Mouse (Mus musculus): ENCODE data around the gene Cers6. TPM values are rescaled to one million over a fixed set of nuclear protein-coding genes. Genes with fewer than 3 reads are reported as not detected.

Gene Cers6
- polyA plus RNA-seq, 1 experiment from 2014 or later, result 8.4 TPM

DNA sequence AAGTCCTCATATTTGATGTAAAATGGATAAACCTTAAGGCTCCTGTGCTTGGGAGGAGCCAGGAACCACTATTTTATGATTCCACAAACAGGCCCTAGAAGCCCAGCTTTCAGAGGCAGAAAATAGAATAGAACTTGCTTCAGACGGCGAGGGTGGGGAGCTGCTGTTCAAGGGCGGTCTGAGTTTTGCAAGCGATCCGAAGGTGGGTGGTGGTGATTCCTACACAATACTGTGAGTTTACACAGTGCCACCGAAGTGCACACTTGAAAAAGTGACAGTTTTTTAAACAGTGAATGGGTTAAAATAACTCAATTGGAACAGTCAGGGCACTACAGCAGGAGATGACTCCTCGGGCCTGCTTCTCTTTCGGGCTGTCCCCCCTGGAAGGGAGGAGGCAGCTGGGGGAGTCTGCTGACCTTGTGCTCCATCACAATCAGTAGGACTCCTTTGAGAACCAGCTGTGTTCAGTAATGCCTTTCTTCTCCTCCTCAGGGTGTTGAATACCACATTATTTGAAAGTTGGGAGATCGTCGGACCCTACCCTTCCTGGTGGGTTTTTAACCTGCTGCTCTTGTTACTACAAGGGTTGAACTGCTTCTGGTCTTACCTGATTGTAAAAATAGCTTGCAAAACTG, 243.4 kb downstream of the Cers6 start:
- no peak overlapping the region for H3K4me2 ChIP-seq
- WGBS (ENCODE audit: insufficient replicate concordance), result 71% methylated on average over 10 of the region's 10 CpGs
- no peaks in the 10 kb centered on the region for H3K36me3 ChIP-seq (replicated peaks)
- no peaks in the 10 kb centered on the region for H3K27me3 ChIP-seq
- no peaks in the 10 kb centered on the region for H3K9me3 ChIP-seq (replicated peaks)
- no peak overlapping the region for H3K4me3 ChIP-seq (replicated peaks)
- ATAC-seq (ENCODE audit: insufficient read depth), result no peak
- no peak overlapping the region for H3K27ac ChIP-seq (replicated peaks)
- H3K4me1 ChIP-seq (replicated peaks), result no peaks in the 10 kb centered on the region
- no peak overlapping the region for H3K9ac ChIP-seq

DNA sequence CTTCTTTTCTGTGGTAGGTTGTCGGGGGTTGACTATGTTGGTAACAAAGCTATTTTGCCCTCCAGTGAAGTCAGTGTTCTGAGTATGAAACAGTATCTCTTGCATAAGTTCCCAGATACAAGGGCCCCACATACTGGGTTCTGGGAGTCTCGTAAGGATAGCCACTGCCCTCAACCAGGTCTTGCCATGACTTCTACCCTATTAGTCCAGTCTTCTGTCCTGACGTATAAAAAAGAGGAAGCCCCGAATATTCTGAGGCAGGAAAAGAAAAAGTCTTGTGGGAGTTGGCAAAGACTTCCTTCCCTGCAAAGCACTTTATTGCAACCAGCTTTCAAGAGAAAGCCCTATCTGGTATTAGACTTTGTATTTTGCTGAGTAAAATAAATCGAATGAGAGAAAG, 248.0 kb downstream of the Cers6 start:
- H3K27ac ChIP-seq (replicated peaks), result no peak overlapping the region
- WGBS (ENCODE audit: insufficient replicate concordance), result 25% methylated on average over 5 of the region's 5 CpGs

DNA sequence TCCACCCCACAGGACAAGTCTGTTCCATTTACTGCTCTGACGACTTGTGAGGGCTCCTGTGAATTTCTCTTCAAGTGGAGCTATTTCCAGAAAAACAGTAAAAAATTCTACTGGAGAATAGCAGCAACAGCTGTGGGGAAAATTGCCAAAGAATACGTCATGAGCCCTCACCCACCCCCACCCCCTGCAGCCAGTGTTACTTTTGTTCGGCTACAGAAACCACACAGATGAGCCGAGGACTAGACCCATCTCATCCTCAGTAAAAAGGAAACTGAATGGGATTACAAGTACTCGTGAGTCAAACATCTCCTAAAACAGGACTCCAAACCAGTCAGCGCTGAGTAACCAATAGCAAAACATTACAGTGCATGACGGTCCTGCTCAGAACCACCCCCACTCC, 248.5 kb downstream of the Cers6 start:
- WGBS (ENCODE audit: insufficient replicate concordance), result 38% methylated on average over 7 of the region's 7 CpGs
- H3K4me3 ChIP-seq (replicated peaks), result no peak overlapping the region
- H3K9me3 ChIP-seq (replicated peaks), result no peaks in the 10 kb centered on the region
- no peak overlapping the region for H3K27ac ChIP-seq (replicated peaks)
- no peaks in the 10 kb centered on the region for H3K4me1 ChIP-seq (replicated peaks)
- no peak for ATAC-seq (ENCODE audit: insufficient read depth)
- no peak overlapping the region for H3K9ac ChIP-seq
- H3K36me3 ChIP-seq (replicated peaks), result no peaks in the 10 kb centered on the region
- H3K27me3 ChIP-seq, result no peaks in the 10 kb centered on the region
- H3K4me2 ChIP-seq, result no peak overlapping the region

More for the DNA sequence above, 248.0 kb downstream of the Cers6 start:
- no peak overlapping the region for H3K9ac ChIP-seq
- H3K9me3 ChIP-seq (replicated peaks), result no peaks in the 10 kb centered on the region
- no peaks in the 10 kb centered on the region for H3K36me3 ChIP-seq (replicated peaks)
- no peaks in the 10 kb centered on the region for H3K27me3 ChIP-seq
- H3K4me3 ChIP-seq (replicated peaks), result no peak overlapping the region
- no peak for ATAC-seq (ENCODE audit: insufficient read depth)
- no peaks in the 10 kb centered on the region for H3K4me1 ChIP-seq (replicated peaks)
- no peak overlapping the region for H3K4me2 ChIP-seq

DNA sequence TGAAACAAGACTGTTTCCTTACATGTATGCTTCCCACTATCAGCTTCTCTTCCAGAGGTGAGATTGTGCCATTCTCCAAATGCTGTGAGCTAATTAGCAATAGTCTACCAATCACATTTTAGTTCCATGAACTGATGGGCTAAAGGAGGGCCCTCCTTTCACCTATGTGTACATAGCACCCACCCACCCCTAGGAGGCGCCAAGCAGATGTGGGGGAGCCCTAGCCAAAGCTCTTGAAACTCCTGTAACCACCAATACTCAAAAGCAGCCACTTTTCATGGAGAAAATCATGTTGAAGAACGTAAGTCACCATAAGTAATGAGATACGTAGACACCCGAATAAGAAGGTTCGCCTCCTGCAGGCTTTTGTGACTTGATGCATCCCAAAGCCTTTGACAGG, 251.4 kb downstream of the Cers6 start:
- no peaks in the 10 kb centered on the region for H3K4me1 ChIP-seq (replicated peaks)
- H3K27me3 ChIP-seq, result no peaks in the 10 kb centered on the region
- no peak overlapping the region for H3K27ac ChIP-seq (replicated peaks)
- WGBS (ENCODE audit: insufficient replicate concordance), result 76% methylated on average over 5 of the region's 5 CpGs
- no peak overlapping the region for H3K9ac ChIP-seq
- no peaks in the 10 kb centered on the region for H3K9me3 ChIP-seq (replicated peaks)
- H3K4me3 ChIP-seq (replicated peaks), result no peak overlapping the region
- H3K4me2 ChIP-seq, result no peak overlapping the region
- no peak for ATAC-seq (ENCODE audit: insufficient read depth)
- 0 out of 2 replicates have a peak, but pooled peaks cover 7% of the 10 kb centered on the region for H3K36me3 ChIP-seq (replicated peaks)

DNA sequence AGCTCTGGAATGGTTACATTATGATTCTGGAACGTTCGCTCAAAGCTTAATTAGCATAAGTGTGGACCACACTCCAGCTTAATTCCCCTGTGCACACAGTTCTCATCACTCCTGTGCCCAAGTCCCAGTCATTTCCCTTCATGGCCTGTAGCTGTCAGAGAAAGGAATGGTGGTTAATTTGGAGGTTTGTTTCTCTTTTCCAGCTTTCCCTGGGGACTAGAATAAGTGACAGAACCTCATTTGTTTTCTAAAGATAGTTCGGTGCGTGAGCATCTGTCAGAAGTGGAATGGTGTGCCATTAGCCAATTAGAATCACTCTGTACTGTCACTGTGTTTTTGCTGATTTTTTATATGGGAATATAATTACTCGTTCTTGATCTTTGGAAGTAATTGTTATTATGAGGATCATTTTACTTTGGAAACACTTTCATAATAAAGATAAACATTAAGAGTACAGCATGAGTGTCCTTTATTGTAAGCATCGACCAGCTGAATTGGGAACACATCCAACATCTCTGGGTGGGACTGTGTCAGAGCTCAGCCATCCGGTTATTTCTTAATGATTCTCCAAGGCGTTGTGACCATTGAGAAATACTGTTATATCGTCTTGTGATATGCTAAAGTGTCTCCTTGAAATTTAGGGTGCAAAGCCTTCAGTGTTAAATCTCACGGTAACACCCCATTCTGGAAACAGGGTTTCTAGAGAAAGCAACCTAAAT, 252.7 kb downstream of the Cers6 start:
- H3K27me3 ChIP-seq, result no peaks in the 10 kb centered on the region
- no peaks in the 10 kb centered on the region for H3K9me3 ChIP-seq (replicated peaks)
- 0 out of 2 replicates have a peak, but pooled peaks cover 7% of the 10 kb centered on the region for H3K36me3 ChIP-seq (replicated peaks)
- H3K9ac ChIP-seq, result no peak overlapping the region
- 68% methylated on average over 10 of the region's 10 CpGs for WGBS (ENCODE audit: insufficient replicate concordance)
- no peak overlapping the region for H3K4me2 ChIP-seq
- H3K4me1 ChIP-seq (replicated peaks), result no peaks in the 10 kb centered on the region
- no peak overlapping the region for H3K27ac ChIP-seq (replicated peaks)
- no peak overlapping the region for H3K4me3 ChIP-seq (replicated peaks)
- no peak for ATAC-seq (ENCODE audit: insufficient read depth)

DNA sequence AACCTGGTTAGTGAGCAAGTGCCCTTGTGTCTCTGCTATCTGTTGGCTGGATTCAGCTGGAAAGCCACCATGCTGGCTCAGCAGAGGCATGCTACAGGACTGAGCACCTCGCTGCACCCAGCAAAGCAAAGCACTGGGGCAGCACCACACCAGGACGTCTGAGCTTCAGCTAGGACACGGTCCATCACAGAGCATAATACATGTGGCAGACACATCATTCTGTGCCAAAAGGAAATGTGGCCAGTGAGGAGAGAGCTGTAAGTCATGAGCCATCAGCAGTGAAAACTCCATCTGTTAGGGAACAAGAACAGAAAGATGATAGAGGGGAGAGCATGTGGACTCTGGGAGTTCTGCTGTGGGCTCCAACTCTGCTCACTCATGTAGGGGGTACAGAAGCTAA, 254.7 kb downstream of the Cers6 start:
- Histone ChIP-seq H3K27me3 (no peaks in the 10 kb centered on the region), H3K9me3 (replicated peaks) (no peaks in the 10 kb centered on the region), H3K9ac (no peak overlapping the region), H3K4me1 (replicated peaks) (no peaks in the 10 kb centered on the region), H3K27ac (replicated peaks) (no peak overlapping the region), H3K4me2 (no peak overlapping the region), H3K4me3 (replicated peaks) (no peak overlapping the region), H3K36me3 (replicated peaks) (0 out of 2 replicates have a peak, but pooled peaks cover 7% of the 10 kb centered on the region)
- WGBS (ENCODE audit: insufficient replicate concordance), result 68% methylated on average over 3 of the region's 3 CpGs
- no peak for ATAC-seq (ENCODE audit: insufficient read depth)

DNA sequence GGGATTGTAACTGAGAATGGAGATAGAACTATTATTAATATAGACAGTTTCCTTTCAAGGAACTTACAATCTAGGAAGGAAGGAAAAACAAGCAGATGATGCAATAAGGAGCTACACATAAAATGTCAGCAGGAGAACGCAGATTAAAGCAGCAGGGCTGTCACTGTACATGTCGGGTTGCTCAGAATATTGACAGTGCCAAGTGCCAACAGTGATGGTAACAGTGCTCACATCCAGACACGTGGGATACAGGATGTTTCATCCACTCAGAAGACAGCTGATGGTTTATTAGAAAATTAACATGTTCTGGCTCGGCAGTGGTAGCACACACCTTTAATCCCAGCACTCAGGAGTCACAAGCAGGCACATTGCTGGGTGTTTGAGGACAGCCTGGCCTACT, 255.5 kb downstream of the Cers6 start:
- Histone ChIP-seq H3K27ac (replicated peaks) (no peak overlapping the region), H3K4me3 (replicated peaks) (no peak overlapping the region), H3K27me3 (no peaks in the 10 kb centered on the region), H3K9me3 (replicated peaks) (no peaks in the 10 kb centered on the region), H3K4me1 (replicated peaks) (no peaks in the 10 kb centered on the region), H3K4me2 (no peak overlapping the region), H3K36me3 (replicated peaks) (0 out of 2 replicates have a peak, but pooled peaks cover 7% of the 10 kb centered on the region), H3K9ac (no peak overlapping the region)
- 58% methylated on average over 4 of the region's 4 CpGs for WGBS (ENCODE audit: insufficient replicate concordance)
- ATAC-seq (ENCODE audit: insufficient read depth), result no peak

DNA sequence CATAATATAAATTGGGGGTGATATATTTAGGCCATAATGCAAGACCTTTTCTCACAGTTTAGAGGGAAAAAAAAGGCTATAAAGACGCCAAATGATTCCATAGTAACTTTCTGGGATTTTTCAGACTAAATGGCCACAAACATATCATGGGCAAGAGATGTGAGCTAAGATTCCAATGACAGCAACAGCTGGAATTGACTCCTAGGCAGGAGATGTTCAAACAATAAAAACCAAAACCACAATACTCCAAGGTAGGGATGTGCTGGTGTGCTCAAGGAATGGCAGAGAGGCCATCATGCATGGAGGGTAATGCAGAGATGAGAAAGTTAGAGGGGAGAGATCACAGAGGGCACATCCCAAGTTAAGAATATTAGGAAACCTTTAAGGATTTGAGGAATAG, 257.8 kb downstream of the Cers6 start:
- Histone ChIP-seq H3K27ac (replicated peaks) (no peak overlapping the region), H3K27me3 (no peaks in the 10 kb centered on the region)
- 51% methylated on average over 1 of the region's 1 CpGs for WGBS (ENCODE audit: insufficient replicate concordance)

DNA sequence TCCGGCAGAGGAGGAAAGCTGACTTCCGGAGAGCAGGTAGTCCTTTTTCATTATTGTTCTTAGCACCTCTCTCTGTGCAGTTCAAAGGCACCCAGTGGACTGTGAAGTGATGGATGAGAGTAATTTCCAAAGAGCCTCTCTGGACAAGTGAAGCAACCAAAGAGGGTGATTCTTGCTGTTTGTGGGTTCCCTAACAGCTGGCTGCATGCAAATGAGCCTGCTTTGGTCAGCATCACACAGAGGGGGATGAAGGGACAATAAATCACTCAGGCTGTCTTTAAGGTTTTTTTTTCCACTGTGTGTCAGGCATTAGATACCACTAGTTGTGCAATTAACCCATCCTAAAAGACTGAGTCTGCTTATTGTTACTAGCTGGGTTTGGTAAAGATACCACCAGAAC, 258.5 kb downstream of the Cers6 start:
- H3K27me3 ChIP-seq, result no peaks in the 10 kb centered on the region
- no peaks in the 10 kb centered on the region for H3K9me3 ChIP-seq (replicated peaks)
- H3K27ac ChIP-seq (replicated peaks), result no peak overlapping the region
- H3K4me3 ChIP-seq (replicated peaks), result no peak overlapping the region
- WGBS (ENCODE audit: insufficient replicate concordance), result 61% methylated on average over 2 of the region's 2 CpGs
- no peak overlapping the region for H3K4me2 ChIP-seq
- 0 out of 2 replicates have a peak, but pooled peaks cover 7% of the 10 kb centered on the region for H3K36me3 ChIP-seq (replicated peaks)
- H3K4me1 ChIP-seq (replicated peaks), result no peaks in the 10 kb centered on the region
- no peak overlapping the region for H3K9ac ChIP-seq
- no peak for ATAC-seq (ENCODE audit: insufficient read depth)

More for the DNA sequence above, 257.8 kb downstream of the Cers6 start:
- Histone ChIP-seq H3K9me3 (replicated peaks) (no peaks in the 10 kb centered on the region), H3K4me2 (no peak overlapping the region), H3K36me3 (replicated peaks) (0 out of 2 replicates have a peak, but pooled peaks cover 7% of the 10 kb centered on the region), H3K9ac (no peak overlapping the region), H3K4me1 (replicated peaks) (no peaks in the 10 kb centered on the region), H3K4me3 (replicated peaks) (no peak overlapping the region)
- ATAC-seq (ENCODE audit: insufficient read depth), result no peak

DNA sequence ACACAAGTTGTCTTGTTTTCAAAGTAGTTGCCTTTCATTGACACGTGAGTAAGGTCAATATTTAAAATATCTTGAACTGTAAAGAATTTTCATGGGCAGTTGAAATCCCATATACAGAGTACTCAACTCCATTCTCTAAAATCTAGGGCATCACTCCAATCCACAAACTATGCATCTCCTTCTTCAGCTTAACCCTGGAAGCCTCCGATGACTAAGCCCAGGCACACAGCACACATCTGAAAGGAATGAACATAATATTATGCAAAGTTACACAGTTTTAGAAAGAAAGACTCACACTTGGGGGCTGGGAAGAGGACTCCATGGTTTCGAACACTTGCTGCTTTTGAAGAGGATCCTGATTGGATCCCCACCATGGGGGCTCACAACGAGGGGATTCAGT, 260.4 kb downstream of the Cers6 start:
- Histone ChIP-seq H3K27me3 (no peaks in the 10 kb centered on the region), H3K4me1 (replicated peaks) (no peaks in the 10 kb centered on the region), H3K9me3 (replicated peaks) (no peaks in the 10 kb centered on the region), H3K36me3 (replicated peaks) (no peaks in the 10 kb centered on the region), H3K27ac (replicated peaks) (no peak overlapping the region), H3K9ac (no peak overlapping the region), H3K4me2 (no peak overlapping the region), H3K4me3 (replicated peaks) (no peak overlapping the region)
- no peak for ATAC-seq (ENCODE audit: insufficient read depth)
- 67% methylated on average over 4 of the region's 4 CpGs for WGBS (ENCODE audit: insufficient replicate concordance)

DNA sequence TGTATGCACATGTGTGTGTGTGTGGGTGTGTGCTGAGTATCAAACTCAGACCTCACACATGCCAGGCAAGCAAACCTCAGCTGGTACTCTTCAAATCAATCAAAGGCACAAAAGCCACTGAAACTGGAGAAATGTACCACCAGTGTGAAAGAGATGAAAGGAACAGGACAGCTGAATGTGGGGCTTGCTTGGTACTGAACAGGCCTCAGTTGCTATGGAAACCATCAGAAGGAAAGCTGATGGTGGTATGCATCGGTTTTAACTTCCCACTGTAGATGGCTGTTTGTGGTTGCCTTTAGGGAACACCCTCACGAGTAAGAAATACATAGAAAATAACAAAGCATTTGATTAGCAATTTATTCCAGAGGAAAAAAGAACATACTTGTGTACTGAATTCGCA, 264.2 kb downstream of the Cers6 start:
- H3K9me3 ChIP-seq (replicated peaks), result no peaks in the 10 kb centered on the region
- H3K9ac ChIP-seq, result no peak overlapping the region
- 34% methylated on average over 3 of the region's 3 CpGs for WGBS (ENCODE audit: insufficient replicate concordance)
- H3K4me3 ChIP-seq (replicated peaks), result no peak overlapping the region
- H3K4me2 ChIP-seq, result no peak overlapping the region
- H3K27ac ChIP-seq (replicated peaks), result no peak overlapping the region
- H3K27me3 ChIP-seq, result no peaks in the 10 kb centered on the region
- peaks cover 4% of the 10 kb centered on the region; the same call in 1 of the 2 replicates for H3K4me1 ChIP-seq (replicated peaks)
- no peak for ATAC-seq (ENCODE audit: insufficient read depth)
- H3K36me3 ChIP-seq (replicated peaks), result no peaks in the 10 kb centered on the region
